Mouse (Mus musculus): ENCODE measurements around the gene Pcdh15. TPM values are rescaled to one million over a fixed set of nuclear protein-coding genes. Genes with fewer than 3 reads are reported as not detected.

Pcdh15 gene
- polyA plus RNA-seq, 1 experiment from 2014 or later: 1.0 TPM

DNA sequence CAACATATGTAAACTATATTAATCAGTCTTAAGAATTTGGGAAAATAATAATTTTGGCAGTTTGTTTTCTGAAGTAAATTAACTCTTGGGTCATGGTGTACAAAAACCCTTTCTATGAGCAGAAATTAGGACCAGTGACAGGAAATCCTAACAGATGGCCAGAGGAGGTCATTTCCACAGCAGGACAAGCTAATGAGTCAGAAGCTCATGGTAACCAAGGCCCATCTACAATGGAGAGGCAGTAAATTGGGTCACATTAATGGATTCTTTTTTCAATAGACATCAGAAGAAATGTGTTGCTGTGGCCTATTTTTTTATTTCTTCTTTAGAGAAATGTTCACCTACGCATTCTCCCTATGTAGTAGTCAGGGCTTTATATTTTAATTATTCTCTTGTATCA, 923.9 kb downstream of the Pcdh15 start:
- no peak for DNase-seq (ENCODE audit: low spot score)
- H3K27ac ChIP-seq (replicated peaks; ENCODE audit: low read depth, low read length): no peak overlapping the region
- no peaks in the 10 kb centered on the region for H3K27me3 ChIP-seq (ENCODE audit: control insufficient read depth, insufficient read depth, low read length)
- no peak overlapping the region for H3K4me2 ChIP-seq (ENCODE audit: low read depth, low read length)
- H3K9me3 ChIP-seq (replicated peaks; ENCODE audit: control insufficient read depth, low read length): no peaks in the 10 kb centered on the region
- WGBS: 94% methylated on average over 1 of the region's 1 CpGs
- ATAC-seq (replicated peaks; ENCODE audit: insufficient number of reproducible peaks, low FRiP score, low TSS enrichment, low read depth): no peak
- no peak overlapping the region for H3K4me3 ChIP-seq (ENCODE audit: low read depth, low read length)
- no peaks in the 10 kb centered on the region for H3K4me1 ChIP-seq (ENCODE audit: control insufficient read depth, insufficient read depth, low read length)
- no peaks in the 10 kb centered on the region for H3K36me3 ChIP-seq (replicated peaks; ENCODE audit: control insufficient read depth, insufficient read depth, low read depth, low read length)
- H3K9ac ChIP-seq (replicated peaks; ENCODE audit: low read length): no peak overlapping the region

DNA sequence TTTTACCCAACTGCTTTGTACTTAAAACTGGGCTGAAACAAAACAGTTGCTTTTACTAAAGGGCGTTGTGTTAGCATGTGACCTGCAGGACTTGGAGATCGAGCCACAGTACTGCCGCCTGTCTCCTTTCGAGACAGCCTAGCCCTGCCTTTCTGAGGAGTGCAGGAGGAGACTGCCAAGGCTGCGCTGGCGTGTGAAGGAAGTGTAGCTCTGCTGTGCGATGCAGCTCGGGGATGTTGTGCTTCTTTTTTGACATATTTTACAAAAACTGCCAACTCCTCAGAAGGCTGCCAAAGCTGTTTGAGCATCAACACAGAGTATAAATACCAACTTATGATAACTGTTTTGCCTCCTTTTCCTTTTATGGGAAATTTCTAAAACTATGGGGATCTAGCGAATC, 953.9 kb downstream of the Pcdh15 start:
- H3K27ac ChIP-seq (replicated peaks; ENCODE audit: low read depth, low read length): no peak overlapping the region
- H3K27me3 ChIP-seq (ENCODE audit: control insufficient read depth, insufficient read depth, low read length): no peaks in the 10 kb centered on the region
- no peaks in the 10 kb centered on the region for H3K36me3 ChIP-seq (replicated peaks; ENCODE audit: control insufficient read depth, insufficient read depth, low read depth, low read length)
- no peaks in the 10 kb centered on the region for H3K9me3 ChIP-seq (replicated peaks; ENCODE audit: control insufficient read depth, low read length)
- H3K4me3 ChIP-seq (ENCODE audit: low read depth, low read length): no peak overlapping the region
- no peak for ATAC-seq (replicated peaks; ENCODE audit: insufficient number of reproducible peaks, low FRiP score, low TSS enrichment, low read depth)
- 53% methylated on average over 9 of the region's 9 CpGs for WGBS
- H3K4me2 ChIP-seq (ENCODE audit: low read depth, low read length): no peak overlapping the region
- H3K9ac ChIP-seq (replicated peaks; ENCODE audit: low read length): no peak overlapping the region
- no peaks in the 10 kb centered on the region for H3K4me1 ChIP-seq (ENCODE audit: control insufficient read depth, insufficient read depth, low read length)
- no peak for DNase-seq (ENCODE audit: low spot score)

DNA sequence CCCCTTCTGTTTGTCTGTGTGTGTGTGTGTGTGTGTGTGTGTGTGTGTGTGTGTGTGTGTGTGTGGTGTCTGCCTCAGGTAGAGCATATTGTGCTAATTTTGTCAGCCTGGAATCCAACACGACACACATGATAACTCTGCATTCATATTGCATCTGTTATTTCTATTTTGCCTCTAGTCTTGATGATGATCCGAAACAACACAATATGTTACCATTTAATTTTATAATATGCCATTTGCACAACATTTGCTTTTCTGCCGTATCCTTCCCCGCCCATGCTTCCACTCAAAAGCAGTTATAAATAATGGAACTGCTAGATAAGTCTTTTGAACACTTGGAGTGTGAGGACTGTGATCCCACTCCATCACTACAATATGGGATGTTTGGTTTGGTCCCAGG, 987.5 kb downstream of the Pcdh15 start:
- Histone ChIP-seq H3K9me3 (replicated peaks; ENCODE audit: control insufficient read depth, low read length) (no peaks in the 10 kb centered on the region), H3K4me1 (ENCODE audit: control insufficient read depth, insufficient read depth, low read length) (no peaks in the 10 kb centered on the region), H3K36me3 (replicated peaks; ENCODE audit: control insufficient read depth, insufficient read depth, low read depth, low read length) (no peaks in the 10 kb centered on the region), H3K9ac (replicated peaks; ENCODE audit: low read length) (no peak overlapping the region), H3K27me3 (ENCODE audit: control insufficient read depth, insufficient read depth, low read length) (no peaks in the 10 kb centered on the region), H3K4me2 (ENCODE audit: low read depth, low read length) (no peak overlapping the region), H3K27ac (replicated peaks; ENCODE audit: low read depth, low read length) (no peak overlapping the region), H3K4me3 (ENCODE audit: low read depth, low read length) (no peak overlapping the region)
- 91% methylated on average over 4 of the region's 4 CpGs for WGBS
- DNase-seq (ENCODE audit: low spot score) (no peak), ATAC-seq (replicated peaks; ENCODE audit: insufficient number of reproducible peaks, low FRiP score, low TSS enrichment, low read depth) (no peak)

DNA sequence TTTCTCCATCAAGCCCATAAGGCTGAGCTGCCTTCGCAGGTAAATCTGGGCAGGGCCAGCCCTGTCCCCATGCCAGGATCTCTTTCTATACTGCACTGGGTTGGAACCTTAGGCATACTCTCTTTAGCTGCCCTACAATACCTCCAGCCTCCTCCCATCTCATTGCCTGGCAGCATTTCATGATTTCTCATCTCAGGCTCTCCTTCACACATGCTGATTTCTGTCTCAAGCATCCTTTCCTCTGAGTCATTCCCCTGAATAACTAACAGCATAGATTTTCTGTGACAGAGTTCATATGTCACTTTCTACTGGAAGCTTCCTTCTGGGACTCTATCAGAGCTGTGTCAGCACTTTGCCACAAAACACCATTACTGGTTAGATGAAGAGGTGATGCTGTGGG, 999.2 kb downstream of the Pcdh15 start:
- Histone ChIP-seq H3K36me3 (replicated peaks; ENCODE audit: control insufficient read depth, insufficient read depth, low read depth, low read length) (no peaks in the 10 kb centered on the region), H3K4me2 (ENCODE audit: low read depth, low read length) (no peak overlapping the region), H3K27me3 (ENCODE audit: control insufficient read depth, insufficient read depth, low read length) (no peaks in the 10 kb centered on the region), H3K4me1 (ENCODE audit: control insufficient read depth, insufficient read depth, low read length) (no peaks in the 10 kb centered on the region), H3K27ac (replicated peaks; ENCODE audit: low read depth, low read length) (no peak overlapping the region), H3K9me3 (replicated peaks; ENCODE audit: control insufficient read depth, low read length) (no peaks in the 10 kb centered on the region), H3K9ac (replicated peaks; ENCODE audit: low read length) (no peak overlapping the region), H3K4me3 (ENCODE audit: low read depth, low read length) (no peak overlapping the region)
- DNase-seq (ENCODE audit: low spot score) (no peak), ATAC-seq (replicated peaks; ENCODE audit: insufficient number of reproducible peaks, low FRiP score, low TSS enrichment, low read depth) (no peak)
- WGBS: 79% methylated on average over 1 of the region's 1 CpGs

DNA sequence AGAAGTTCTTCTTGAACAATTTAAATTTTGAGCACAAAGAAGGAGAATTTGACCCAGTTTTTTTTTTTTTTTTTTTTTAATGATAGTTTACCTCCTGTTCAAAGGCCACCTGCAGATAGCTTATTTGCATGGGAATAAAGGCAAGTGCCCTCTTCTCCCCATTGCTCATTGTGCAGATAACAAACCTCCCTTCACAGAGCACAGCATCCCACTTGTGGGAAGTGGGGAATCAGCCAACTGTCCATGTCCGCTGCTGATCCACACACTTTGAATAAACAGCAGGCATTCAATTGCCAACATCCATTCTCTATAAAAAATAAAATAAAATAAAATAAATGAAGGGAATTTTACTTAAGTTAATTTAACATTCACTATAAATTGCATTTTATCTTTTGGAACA, 1015.0 kb downstream of the Pcdh15 start:
- Histone ChIP-seq H3K36me3 (replicated peaks; ENCODE audit: control insufficient read depth, insufficient read depth, low read depth, low read length) (no peaks in the 10 kb centered on the region), H3K4me3 (ENCODE audit: low read depth, low read length) (no peak overlapping the region), H3K27me3 (ENCODE audit: control insufficient read depth, insufficient read depth, low read length) (no peaks in the 10 kb centered on the region), H3K9ac (replicated peaks; ENCODE audit: low read length) (no peak overlapping the region), H3K27ac (replicated peaks; ENCODE audit: low read depth, low read length) (no peak overlapping the region), H3K4me2 (ENCODE audit: low read depth, low read length) (no peak overlapping the region), H3K9me3 (replicated peaks; ENCODE audit: control insufficient read depth, low read length) (no peaks in the 10 kb centered on the region), H3K4me1 (ENCODE audit: control insufficient read depth, insufficient read depth, low read length) (no peaks in the 10 kb centered on the region)
- no peak for ATAC-seq (replicated peaks; ENCODE audit: insufficient number of reproducible peaks, low FRiP score, low TSS enrichment, low read depth)
- DNase-seq (ENCODE audit: low spot score): no peak
- 43% methylated on average over 1 of the region's 1 CpGs for WGBS

DNA sequence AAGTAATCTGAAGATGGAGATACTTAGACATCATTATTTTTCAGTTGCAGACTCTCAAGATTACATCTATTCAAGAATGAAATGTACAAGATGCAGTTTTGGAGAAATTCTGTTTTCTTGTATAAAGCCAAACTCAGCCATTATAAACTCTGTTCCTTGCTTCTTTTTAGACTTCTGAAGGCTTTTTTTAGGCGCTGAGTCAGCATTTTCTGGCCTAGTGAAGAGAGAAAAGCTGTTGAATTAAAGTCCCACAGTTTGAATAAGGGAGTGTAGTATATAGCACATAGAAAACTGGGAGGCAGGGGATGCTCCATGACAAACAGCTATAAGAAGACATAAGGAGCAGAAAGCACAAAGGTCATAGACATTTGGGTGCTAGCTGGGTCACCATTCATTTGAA, 1017.7 kb downstream of the Pcdh15 start:
- 44% methylated on average over 1 of the region's 1 CpGs for WGBS
- Histone ChIP-seq H3K27me3 (ENCODE audit: control insufficient read depth, insufficient read depth, low read length) (no peaks in the 10 kb centered on the region), H3K9me3 (replicated peaks; ENCODE audit: control insufficient read depth, low read length) (no peaks in the 10 kb centered on the region), H3K4me1 (ENCODE audit: control insufficient read depth, insufficient read depth, low read length) (no peaks in the 10 kb centered on the region), H3K4me3 (ENCODE audit: low read depth, low read length) (no peak overlapping the region), H3K9ac (replicated peaks; ENCODE audit: low read length) (no peak overlapping the region), H3K27ac (replicated peaks; ENCODE audit: low read depth, low read length) (no peak overlapping the region), H3K36me3 (replicated peaks; ENCODE audit: control insufficient read depth, insufficient read depth, low read depth, low read length) (no peaks in the 10 kb centered on the region), H3K4me2 (ENCODE audit: low read depth, low read length) (no peak overlapping the region)
- no peak for DNase-seq (ENCODE audit: low spot score)
- ATAC-seq (replicated peaks; ENCODE audit: insufficient number of reproducible peaks, low FRiP score, low TSS enrichment, low read depth): no peak

DNA sequence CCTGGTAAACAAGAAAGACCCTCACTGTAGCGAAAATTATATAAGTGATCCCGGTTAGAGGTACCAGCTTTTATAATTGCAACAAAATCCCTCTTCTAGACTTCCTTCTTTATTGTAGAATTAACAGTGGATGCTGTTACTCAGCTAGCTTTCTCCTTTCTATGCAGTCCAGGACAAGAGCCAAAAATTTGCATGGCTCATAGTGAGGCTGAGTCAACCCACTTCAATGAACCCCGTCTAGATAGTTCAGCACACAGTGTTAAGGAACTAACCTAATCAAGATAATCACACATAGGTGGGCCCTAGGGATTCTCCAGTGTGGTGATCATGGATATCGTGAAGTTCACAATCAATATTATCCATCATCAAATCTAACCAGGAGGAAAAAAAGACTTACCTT, 1024.3 kb downstream of the Pcdh15 start:
- no peak for ATAC-seq (replicated peaks; ENCODE audit: insufficient number of reproducible peaks, low FRiP score, low TSS enrichment, low read depth)
- no peaks in the 10 kb centered on the region for H3K4me1 ChIP-seq (ENCODE audit: control insufficient read depth, insufficient read depth, low read length)

DNA sequence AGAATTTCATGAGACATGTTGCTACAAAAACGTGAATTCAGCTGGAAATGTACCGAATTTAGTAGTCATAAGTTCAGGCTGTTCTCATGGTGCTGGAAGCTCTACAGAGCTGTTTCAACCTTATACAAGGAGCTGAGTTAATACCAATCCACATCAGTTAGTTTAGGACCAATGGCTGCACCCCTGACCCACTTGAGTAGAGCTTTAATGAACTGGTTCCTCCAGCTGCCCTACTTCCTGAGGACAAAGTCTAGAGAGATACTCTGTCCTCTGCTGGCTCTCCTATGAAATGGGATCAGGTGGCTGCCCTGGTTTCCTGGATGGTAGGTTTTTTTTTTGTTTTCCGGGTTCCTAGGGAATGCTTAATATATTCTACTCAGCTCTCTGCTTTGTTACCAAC, 1030.0 kb downstream of the Pcdh15 start:
- Histone ChIP-seq H3K4me3 (ENCODE audit: low read depth, low read length) (no peak overlapping the region), H3K27me3 (ENCODE audit: control insufficient read depth, insufficient read depth, low read length) (no peaks in the 10 kb centered on the region), H3K4me2 (ENCODE audit: low read depth, low read length) (no peak overlapping the region), H3K27ac (replicated peaks; ENCODE audit: low read depth, low read length) (no peak overlapping the region), H3K9ac (replicated peaks; ENCODE audit: low read length) (no peak overlapping the region), H3K4me1 (ENCODE audit: control insufficient read depth, insufficient read depth, low read length) (no peaks in the 10 kb centered on the region), H3K36me3 (replicated peaks; ENCODE audit: control insufficient read depth, insufficient read depth, low read depth, low read length) (no peaks in the 10 kb centered on the region), H3K9me3 (replicated peaks; ENCODE audit: control insufficient read depth, low read length) (no peaks in the 10 kb centered on the region)
- DNase-seq (ENCODE audit: low spot score) (no peak), ATAC-seq (replicated peaks; ENCODE audit: insufficient number of reproducible peaks, low FRiP score, low TSS enrichment, low read depth) (no peak)
- WGBS: 90% methylated on average over 3 of the region's 3 CpGs

More for the DNA sequence above, 1024.3 kb downstream of the Pcdh15 start:
- Histone ChIP-seq H3K4me2 (ENCODE audit: low read depth, low read length) (no peak overlapping the region), H3K9ac (replicated peaks; ENCODE audit: low read length) (no peak overlapping the region), H3K36me3 (replicated peaks; ENCODE audit: control insufficient read depth, insufficient read depth, low read depth, low read length) (no peaks in the 10 kb centered on the region), H3K4me3 (ENCODE audit: low read depth, low read length) (no peak overlapping the region), H3K27ac (replicated peaks; ENCODE audit: low read depth, low read length) (no peak overlapping the region), H3K27me3 (ENCODE audit: control insufficient read depth, insufficient read depth, low read length) (no peaks in the 10 kb centered on the region), H3K9me3 (replicated peaks; ENCODE audit: control insufficient read depth, low read length) (no peaks in the 10 kb centered on the region)
- no peak for DNase-seq (ENCODE audit: low spot score)
- 91% methylated on average over 4 of the region's 4 CpGs for WGBS

DNA sequence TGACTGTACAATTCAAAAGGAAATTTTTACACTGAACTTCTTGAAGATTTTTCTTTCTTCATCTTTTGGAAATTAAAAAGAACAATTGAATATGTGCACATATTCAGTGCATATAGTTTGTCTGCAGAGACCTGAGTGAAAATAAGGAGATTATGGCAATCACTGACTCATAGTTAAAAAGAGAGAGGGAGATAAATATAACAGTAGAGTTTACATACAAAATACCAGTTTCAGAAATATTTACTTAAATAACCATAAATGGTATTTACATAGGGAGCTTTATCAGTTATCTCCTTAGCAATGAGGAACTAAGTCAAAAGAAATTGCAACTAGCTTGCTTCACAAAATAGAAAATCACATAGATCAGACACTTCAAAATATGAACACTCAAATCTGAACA, 1030.5 kb downstream of the Pcdh15 start:
- Histone ChIP-seq H3K9ac (replicated peaks; ENCODE audit: low read length) (no peak overlapping the region), H3K36me3 (replicated peaks; ENCODE audit: control insufficient read depth, insufficient read depth, low read depth, low read length) (no peaks in the 10 kb centered on the region), H3K4me3 (ENCODE audit: low read depth, low read length) (no peak overlapping the region), H3K4me2 (ENCODE audit: low read depth, low read length) (no peak overlapping the region), H3K27me3 (ENCODE audit: control insufficient read depth, insufficient read depth, low read length) (no peaks in the 10 kb centered on the region), H3K9me3 (replicated peaks; ENCODE audit: control insufficient read depth, low read length) (no peaks in the 10 kb centered on the region), H3K4me1 (ENCODE audit: control insufficient read depth, insufficient read depth, low read length) (no peaks in the 10 kb centered on the region), H3K27ac (replicated peaks; ENCODE audit: low read depth, low read length) (no peak overlapping the region)
- DNase-seq (ENCODE audit: low spot score) (no peak), ATAC-seq (replicated peaks; ENCODE audit: insufficient number of reproducible peaks, low FRiP score, low TSS enrichment, low read depth) (no peak)
